Mouse (Mus musculus): ENCODE results near the gene D630045J12Rik.

The D630045J12Rik gene

GRCm38 (mm10) chr6:38134806-38135559 is 118.8 kb downstream of the D630045J12Rik start:
- DNase-seq (ENCODE audit: low read depth, low spot score): no peak

GRCm38 (mm10) chr6:38131801-38132231 is 122.0 kb downstream of the D630045J12Rik start:
- no peak for DNase-seq (ENCODE audit: low read depth, low spot score)

- no peak for DNase-seq (ENCODE audit: low read depth, low spot score)
Observed at GRCm38 (mm10) chr6:38129883-38130282, 123.9 kb downstream of the D630045J12Rik start.

GRCm38 (mm10) chr6:38128115-38128514 is 125.7 kb downstream of the D630045J12Rik start:
- no peak for DNase-seq (ENCODE audit: low read depth, low spot score)

- no peak for DNase-seq (ENCODE audit: low read depth, low spot score)
Observed at GRCm38 (mm10) chr6:38125462-38125861, 128.3 kb downstream of the D630045J12Rik start.

GRCm38 (mm10) chr6:38124882-38125281 is 128.9 kb downstream of the D630045J12Rik start:
- no peak for DNase-seq (ENCODE audit: low read depth, low spot score)

GRCm38 (mm10) chr6:38124207-38124835 is 129.5 kb downstream of the D630045J12Rik start, which contains the start of gene Atp6v0a4:
Gene Atp6v0a4 (minus strand): TSS chr6:38124586.
- no peak for DNase-seq (ENCODE audit: low read depth, low spot score)

GRCm38 (mm10) chr6:38123471-38124206 is 130.2 kb downstream of the D630045J12Rik start:
- DNase-seq (ENCODE audit: low read depth, low spot score): no peak

GRCm38 (mm10) chr6:38122791-38123190 is 131.0 kb downstream of the D630045J12Rik start:
- DNase-seq (ENCODE audit: low read depth, low spot score): no peak

GRCm38 (mm10) chr6:38121843-38122242 is 132.0 kb downstream of the D630045J12Rik start:
- DNase-seq (ENCODE audit: low read depth, low spot score): no peak

- DNase-seq (ENCODE audit: low read depth, low spot score): no peak
Observed at GRCm38 (mm10) chr6:38120681-38121371, 133.0 kb downstream of the D630045J12Rik start.

- no peak for DNase-seq (ENCODE audit: low read depth, low spot score)
Observed at GRCm38 (mm10) chr6:38118341-38118740, 135.5 kb downstream of the D630045J12Rik start.

- DNase-seq (ENCODE audit: low read depth, low spot score): no peak
Observed at GRCm38 (mm10) chr6:38116107-38116770, 137.6 kb downstream of the D630045J12Rik start.

GRCm38 (mm10) chr6:38110859-38111258 is 142.9 kb downstream of the D630045J12Rik start:
- no peak for DNase-seq (ENCODE audit: low read depth, low spot score)

GRCm38 (mm10) chr6:38109871-38110270 is 143.9 kb downstream of the D630045J12Rik start:
- DNase-seq (ENCODE audit: low read depth, low spot score): no peak

- DNase-seq (ENCODE audit: low read depth, low spot score): no peak
Observed at GRCm38 (mm10) chr6:38109160-38109795, 144.5 kb downstream of the D630045J12Rik start, which contains the start of gene Tmem213. Gene Tmem213 (plus strand): TSS chr6:38109255.

- no peak for DNase-seq (ENCODE audit: low read depth, low spot score)
Observed at GRCm38 (mm10) chr6:38108449-38108848, 145.4 kb downstream of the D630045J12Rik start.

- DNase-seq (ENCODE audit: low read depth, low spot score): no peak
Observed at GRCm38 (mm10) chr6:38105924-38106323, 147.9 kb downstream of the D630045J12Rik start.

GRCm38 (mm10) chr6:38103775-38104174 is 150.0 kb downstream of the D630045J12Rik start:
- no peak for DNase-seq (ENCODE audit: low read depth, low spot score)

- DNase-seq (ENCODE audit: low read depth, low spot score): no peak
Observed at GRCm38 (mm10) chr6:38102216-38102795, 151.5 kb downstream of the D630045J12Rik start.

Data from embryo, embryonic 11.5 days (tissue).